Mouse (Mus musculus): Measurements from ENCODE around the gene Kcp. TPM values are rescaled to one million over a fixed set of nuclear protein-coding genes. Genes with fewer than 3 reads are reported as not detected.

Kcp gene
- polyA plus RNA-seq, 2 experiments: 27.1 to 92.4 TPM

GRCm38 (mm10) chr6:29463388-29463787 lies 44.4 kb downstream of the Kcp start:
- no peak for DNase-seq (ENCODE audit: low spot score)
- H3K27me3 ChIP-seq (ENCODE audit: control insufficient read depth, insufficient read depth, low read length): no peaks in the 10 kb centered on the region
- no peak overlapping the region for H3K9ac ChIP-seq (ENCODE audit: low read depth, low read length, severe bottlenecking)
- no peak overlapping the region for H3K4me3 ChIP-seq (replicated peaks; ENCODE audit: low read length)
- WGBS: 81% methylated on average over 3 of the region's 3 CpGs
- H3K4me1 ChIP-seq (ENCODE audit: control insufficient read depth, insufficient read depth, low read length): peaks cover 2% of the 10 kb centered on the region
- TF ChIP-seq POLR2A (IDR thresholded peaks at IDR 0.05; ENCODE audit: borderline replicate concordance, extremely low read depth, insufficient read depth, insufficient read length): no peak
- peaks cover 21% of the 10 kb centered on the region for H3K36me3 ChIP-seq (ENCODE audit: control insufficient read depth, insufficient read depth, low read length)
- H3K4me2 ChIP-seq (replicated peaks; ENCODE audit: low read depth, low read length, severe bottlenecking): no peak overlapping the region
- no peak for ATAC-seq (ENCODE audit: low FRiP score, low read depth)
- H3K27ac ChIP-seq (replicated peaks; ENCODE audit: low read depth, low read length): no peak overlapping the region
- no peaks in the 10 kb centered on the region for H3K9me3 ChIP-seq (ENCODE audit: control insufficient read depth, low read length)

GRCm38 (mm10) chr6:29461502-29461901 lies 46.2 kb downstream of the Kcp start:
- no peak for TF ChIP-seq POLR2A (IDR thresholded peaks at IDR 0.05; ENCODE audit: borderline replicate concordance, extremely low read depth, insufficient read depth, insufficient read length)
- Histone ChIP-seq H3K9ac (ENCODE audit: low read depth, low read length, severe bottlenecking) (no peak overlapping the region), H3K27ac (replicated peaks; ENCODE audit: low read depth, low read length) (no peak overlapping the region), H3K4me1 (ENCODE audit: control insufficient read depth, insufficient read depth, low read length) (no peaks in the 10 kb centered on the region), H3K27me3 (ENCODE audit: control insufficient read depth, insufficient read depth, low read length) (no peaks in the 10 kb centered on the region), H3K4me2 (replicated peaks; ENCODE audit: low read depth, low read length, severe bottlenecking) (no peak overlapping the region), H3K36me3 (ENCODE audit: control insufficient read depth, insufficient read depth, low read length) (peaks cover 37% of the 10 kb centered on the region), H3K4me3 (replicated peaks; ENCODE audit: low read length) (no peak overlapping the region), H3K9me3 (ENCODE audit: control insufficient read depth, low read length) (no peaks in the 10 kb centered on the region)
- 56% methylated on average over 7 of the region's 7 CpGs for WGBS
- no peak for DNase-seq (ENCODE audit: low spot score)
- no peak for ATAC-seq (ENCODE audit: low FRiP score, low read depth)

- no peak for TF ChIP-seq POLR2A (IDR thresholded peaks at IDR 0.05; ENCODE audit: borderline replicate concordance, extremely low read depth, insufficient read depth, insufficient read length)
- Histone ChIP-seq H3K27me3 (ENCODE audit: control insufficient read depth, insufficient read depth, low read length) (no peaks in the 10 kb centered on the region), H3K27ac (replicated peaks; ENCODE audit: low read depth, low read length) (no peak overlapping the region), H3K9me3 (ENCODE audit: control insufficient read depth, low read length) (no peaks in the 10 kb centered on the region), H3K4me3 (replicated peaks; ENCODE audit: low read length) (no peak overlapping the region), H3K36me3 (ENCODE audit: control insufficient read depth, insufficient read depth, low read length) (peaks cover 92% of the 10 kb centered on the region), H3K4me1 (ENCODE audit: control insufficient read depth, insufficient read depth, low read length) (no peaks in the 10 kb centered on the region), H3K9ac (ENCODE audit: low read depth, low read length, severe bottlenecking) (no peak overlapping the region), H3K4me2 (replicated peaks; ENCODE audit: low read depth, low read length, severe bottlenecking) (no peak overlapping the region)
- WGBS: 91% methylated on average over 6 of the region's 6 CpGs
- DNase-seq (ENCODE audit: low spot score) (no peak), ATAC-seq (ENCODE audit: low FRiP score, low read depth) (no peak)
Observed at GRCm38 (mm10) chr6:29450667-29451066, 57.1 kb downstream of the Kcp start.

- no peaks in the 10 kb centered on the region for H3K27me3 ChIP-seq (ENCODE audit: control insufficient read depth, insufficient read depth, low read length)
- no peaks in the 10 kb centered on the region for H3K4me1 ChIP-seq (ENCODE audit: control insufficient read depth, insufficient read depth, low read length)
- H3K4me2 ChIP-seq (replicated peaks; ENCODE audit: low read depth, low read length, severe bottlenecking): no peak overlapping the region
- H3K36me3 ChIP-seq (ENCODE audit: control insufficient read depth, insufficient read depth, low read length): peaks cover 92% of the 10 kb centered on the region
- no peak overlapping the region for H3K27ac ChIP-seq (replicated peaks; ENCODE audit: low read depth, low read length)
- ATAC-seq (ENCODE audit: low FRiP score, low read depth) (no peak), DNase-seq (ENCODE audit: low spot score) (no peak)
- no peak for TF ChIP-seq POLR2A (IDR thresholded peaks at IDR 0.05; ENCODE audit: borderline replicate concordance, extremely low read depth, insufficient read depth, insufficient read length)
- no peak overlapping the region for H3K4me3 ChIP-seq (replicated peaks; ENCODE audit: low read length)
- 32% methylated on average over 4 of the region's 4 CpGs for WGBS
- no peak overlapping the region for H3K9ac ChIP-seq (ENCODE audit: low read depth, low read length, severe bottlenecking)
- no peaks in the 10 kb centered on the region for H3K9me3 ChIP-seq (ENCODE audit: control insufficient read depth, low read length)
Observed at GRCm38 (mm10) chr6:29449858-29450257, 57.9 kb downstream of the Kcp start.

- H3K4me3 ChIP-seq (replicated peaks; ENCODE audit: low read length): no peak overlapping the region
- peaks cover 90% of the 10 kb centered on the region for H3K36me3 ChIP-seq (ENCODE audit: control insufficient read depth, insufficient read depth, low read length)
- 97% methylated on average over 7 of the region's 7 CpGs for WGBS
- H3K27ac ChIP-seq (replicated peaks; ENCODE audit: low read depth, low read length): no peak overlapping the region
- no peak overlapping the region for H3K4me2 ChIP-seq (replicated peaks; ENCODE audit: low read depth, low read length, severe bottlenecking)
- H3K27me3 ChIP-seq (ENCODE audit: control insufficient read depth, insufficient read depth, low read length): no peaks in the 10 kb centered on the region
- DNase-seq (ENCODE audit: low spot score): no peak
- H3K4me1 ChIP-seq (ENCODE audit: control insufficient read depth, insufficient read depth, low read length): no peaks in the 10 kb centered on the region
- no peak overlapping the region for H3K9ac ChIP-seq (ENCODE audit: low read depth, low read length, severe bottlenecking)
- ATAC-seq (ENCODE audit: low FRiP score, low read depth): no peak
- no peak for TF ChIP-seq POLR2A (IDR thresholded peaks at IDR 0.05; ENCODE audit: borderline replicate concordance, extremely low read depth, insufficient read depth, insufficient read length)
- H3K9me3 ChIP-seq (ENCODE audit: control insufficient read depth, low read length): no peaks in the 10 kb centered on the region
Observed at GRCm38 (mm10) chr6:29445354-29445753, 62.4 kb downstream of the Kcp start.

GRCm38 (mm10) chr6:29444773-29445172 lies 63.0 kb downstream of the Kcp start:
- Histone ChIP-seq H3K9me3 (ENCODE audit: control insufficient read depth, low read length) (no peaks in the 10 kb centered on the region), H3K9ac (ENCODE audit: low read depth, low read length, severe bottlenecking) (no peak overlapping the region), H3K27me3 (ENCODE audit: control insufficient read depth, insufficient read depth, low read length) (no peaks in the 10 kb centered on the region), H3K36me3 (ENCODE audit: control insufficient read depth, insufficient read depth, low read length) (peaks cover 90% of the 10 kb centered on the region), H3K4me3 (replicated peaks; ENCODE audit: low read length) (no peak overlapping the region), H3K27ac (replicated peaks; ENCODE audit: low read depth, low read length) (no peak overlapping the region), H3K4me2 (replicated peaks; ENCODE audit: low read depth, low read length, severe bottlenecking) (no peak overlapping the region), H3K4me1 (ENCODE audit: control insufficient read depth, insufficient read depth, low read length) (no peaks in the 10 kb centered on the region)
- no peak for DNase-seq (ENCODE audit: low spot score)
- WGBS: 75% methylated on average over 11 of the region's 11 CpGs
- no peak for ATAC-seq (ENCODE audit: low FRiP score, low read depth)
- TF ChIP-seq POLR2A (IDR thresholded peaks at IDR 0.05; ENCODE audit: borderline replicate concordance, extremely low read depth, insufficient read depth, insufficient read length): no peak

Data from limb, embryonic 14.5 days (tissue).